8 mouse cellular contexts compared by ENCODE assay signal in genomic region chr1:64532067-64532523, GRCm38 (mm10). TPM values are rescaled to one million over a fixed set of nuclear protein-coding genes. Genes with fewer than 3 reads are reported as not detected.
DNase-seq lines count a peak whose midpoint lies in the region; ATAC-seq and TF ChIP-seq lines count a peak whose summit lies in the region.

No protein-coding gene starts in this region.

- H3K4me3 ChIP-seq in forebrain, embryonic 13.5 days = peak overlapping the region; percentile 90
- H3K4me3 ChIP-seq in liver, embryonic 13.5 days (replicated peaks) = peak overlapping the region; percentile 90
- H3K4me3 ChIP-seq in olfactory bulb, adult 2 months (ENCODE audit: insufficient read depth, low read depth, low read length) = peak overlapping the region; percentile 99

- peak overlapping the region; percentile 78 for H3K4me2 ChIP-seq in forebrain, embryonic 13.5 days
- H3K4me2 ChIP-seq in liver, embryonic 13.5 days = peak overlapping the region; percentile 94

- peaks cover 34% of the 10 kb centered on the region for H3K4me1 ChIP-seq in forebrain, embryonic 13.5 days
- peaks cover 48% of the 10 kb centered on the region for H3K4me1 ChIP-seq in liver, embryonic 13.5 days (replicated peaks)
- H3K4me1 ChIP-seq in olfactory bulb, adult 2 months (ENCODE audit: control insufficient read depth, insufficient read depth, low read length) = no peaks in the 10 kb centered on the region

- intact Hi-C loops in gastrocnemius, postnatal 36 days (cut with DNase I) = loop anchor here (5.0 to 10.0 kb wide), 2 partner anchors 85 to 153 kb away; partner anchors contain the start of gene Mettl21a

- whole genome bisulfite sequencing in forebrain, embryonic 13.5 days = 0% methylated on average over 34 of the region's 34 CpGs
- WGBS in liver, embryonic 13.5 days (ENCODE audit: insufficient replicate concordance) = under 1% methylated on average over 34 of the region's 34 CpGs
- 1% methylated on average over 34 of the region's 34 CpGs for WGBS in olfactory bulb, adult 2 months

- 0 out of 2 replicates have a peak, but pooled peaks cover 3% of the 10 kb centered on the region for H3K9me3 ChIP-seq in forebrain, embryonic 13.5 days (replicated peaks)
- no peaks in the 10 kb centered on the region for H3K9me3 ChIP-seq in liver, embryonic 13.5 days (replicated peaks)

- no peak; the same call in 1 of the 2 replicates for TF ChIP-seq POLR2A in olfactory bulb, adult 2 months (IDR thresholded peaks at IDR 0.05; ENCODE audit: insufficient read depth, low read depth, low read length)

- 0 out of 2 replicates have a peak, but pooled peaks cover 2% of the 10 kb centered on the region for H3K36me3 ChIP-seq in forebrain, embryonic 13.5 days (ENCODE audit: poor library complexity, severe bottlenecking)
- H3K36me3 ChIP-seq in liver, embryonic 13.5 days = peaks cover 4% of the 10 kb centered on the region; the same call in 1 of the 2 replicates

- no peaks in the 10 kb centered on the region for H3K27me3 ChIP-seq in forebrain, embryonic 13.5 days
- H3K27me3 ChIP-seq in liver, embryonic 13.5 days = no peaks in the 10 kb centered on the region

- ATAC-seq in forebrain, embryonic 13.5 days = peak; percentile 70
- peak; percentile 64 for ATAC-seq in liver, embryonic 13.5 days (ENCODE audit: low read depth)

- TF ChIP-seq CTCF in olfactory bulb, adult 2 months (IDR thresholded peaks at IDR 0.05; ENCODE audit: insufficient read depth, low read depth, low read length) = no peak

- H3K9ac ChIP-seq in forebrain, embryonic 13.5 days = peak overlapping the region; percentile 87
- peak overlapping the region; percentile 96 for H3K9ac ChIP-seq in liver, embryonic 13.5 days

- H3K27ac ChIP-seq in forebrain, embryonic 13.5 days = peak overlapping the region; percentile 100
- H3K27ac ChIP-seq in liver, embryonic 13.5 days = peak overlapping the region; percentile 99
- H3K27ac ChIP-seq in olfactory bulb, adult 2 months (ENCODE audit: insufficient read depth, low read depth, low read length) = peak overlapping the region; percentile 54

- DNase-seq in gastrocnemius, postnatal 25 days = peak; percentile 62
- DNase-seq in gastrocnemius, postnatal 36 days = no peak
- peak; percentile 56 for DNase-seq in ES-CJ7 (ENCODE audit: low read depth, low spot score)
- DNase-seq in liver, embryonic 13.5 days = peak; percentile 49
- DNase-seq in right cerebral cortex, postnatal 10 days (ENCODE audit: low spot score in 2 of 2) = no peak
- DNase-seq in right cerebral cortex, postnatal 4 days = no peak

RNA-seq across cellular contexts. Expression of gene Creb1, which starts 0.3 kb away (rescaled TPM):
- 10 to 100 TPM; 18.9 to 20.7 TPM for total RNA-seq in gastrocnemius, postnatal 25 days (2021)
- 10 to 100 TPM; 14.7 to 17.6 TPM for total RNA-seq in gastrocnemius, postnatal 36 days (2021)
- polyA plus RNA-seq in forebrain, embryonic 13.5 days (2015; fragmentation: Nextera tagmentation; extraction: Ambion mirVana) = 44.8 and 47.8 TPM in 2 replicates
- 11.4 and 15.2 TPM in 2 replicates for polyA plus RNA-seq in liver, embryonic 13.5 days (2015; fragmentation: Nextera tagmentation; extraction: Ambion mirVana)
- 112 TPM in 1 of 2 replicates, not detected in the other for polyA plus RNA-seq in olfactory bulb, adult 2 months (2012; ENCODE audit: insufficient read depth, insufficient read length, low replicate concordance, missing spikeins)

Comparison
In these comparisons a context has a peak if more than half of its experiments do, and no peak if none do; other contexts are left out.
1. DNase-seq: peak in gastrocnemius, postnatal 25 days (single experiment), ES-CJ7 (single experiment) and liver, embryonic 13.5 days (single experiment); none in gastrocnemius, postnatal 36 days (0 of 2), right cerebral cortex, postnatal 10 days (0 of 2) and right cerebral cortex, postnatal 4 days (single experiment).
2. Peak in every context shown above with its lines, with median percentiles within 50 percentile points of each other: H3K27ac ChIP-seq and H3K4me3 ChIP-seq.